Mouse (Mus musculus) CH12.LX (cell line): ENCODE results near the gene Fam172a. TPM values are rescaled to one million over a fixed set of nuclear protein-coding genes. Genes with fewer than 3 reads are reported as not detected.

Experiments used
- DNase-seq: peaks from one replicate; pipeline ENCODE4 v3.0.0-alpha.2; 2013; ENCODE audit errors: extremely low read depth
- H3K27ac ChIP-seq: 2 replicates; pipeline ENCODE4 v1.5.1; 2012; ENCODE audit warnings: low read depth, mild to moderate bottlenecking, control low read depth, moderate library complexity; ENCODE audit not compliant: insufficient read depth
- H3K27me3 ChIP-seq: replicated peaks from 2 replicates; pipeline ENCODE3; 2012; ENCODE audit warnings: inconsistent platforms
- H3K36me3 ChIP-seq, 2 experiments: replicated peaks in 1 of 2; 2 replicates each; pipeline versions ENCODE3 to v1.6.1; 2012; ENCODE audit warnings: inconsistent platforms in 1 of 2, low read length in 1 of 2, mild to moderate bottlenecking in 1 of 2, mixed read lengths in 1 of 2, moderate library complexity in 1 of 2; ENCODE audit not compliant: control insufficient read depth in 1 of 2, insufficient read depth in 1 of 2
- H3K4me1 ChIP-seq, 2 experiments: 2 replicates each; pipeline ENCODE4 v1.6.1; 2012; ENCODE audit warnings: inconsistent platforms in 1 of 2, moderate library complexity in 1 of 2; ENCODE audit not compliant: insufficient read depth in 2 of 2, control insufficient read depth in 1 of 2
- H3K4me2 ChIP-seq: 2 replicates; pipeline ENCODE4 v1.6.1; 2012; ENCODE audit warnings: low read depth, mild to moderate bottlenecking, control low read depth; ENCODE audit not compliant: poor library complexity, insufficient read depth, severe bottlenecking
- H3K4me3 ChIP-seq, 3 experiments: fragments of 150-350 bp in 1 of 3; sonication (generic) in 1 of 3; replicated peaks in 1 of 3; 2 replicates each; pipeline versions ENCODE3 to v1.5.1; 2011 to 2012; ENCODE audit warnings: low read depth in 2 of 3, low read length in 2 of 3, mild to moderate bottlenecking in 2 of 3, moderate library complexity in 2 of 3, control low read depth in 1 of 3, improper control_type of control experiment in 1 of 3, inconsistent platforms in 1 of 3, mixed read lengths in 1 of 3; ENCODE audit not compliant: poor library complexity in 1 of 3
- H3K79me2 ChIP-seq: replicated peaks from 2 replicates; pipeline ENCODE4 v1.6.1; 2012; ENCODE audit warnings: mild to moderate bottlenecking, moderate library complexity; ENCODE audit not compliant: control insufficient read depth, poor library complexity, insufficient read depth, severe bottlenecking; ENCODE audit errors: extremely low read depth
- H3K9ac ChIP-seq: 2 replicates; pipeline ENCODE4 v1.6.1; 2012; ENCODE audit warnings: low read depth, mild to moderate bottlenecking, control low read depth, moderate library complexity; ENCODE audit not compliant: insufficient read depth
- H3K9me3 ChIP-seq: replicated peaks from 2 replicates; pipeline ENCODE3; 2012; ENCODE audit warnings: low read length, inconsistent platforms, mixed read lengths
- BHLHE40 ChIP-seq: IDR thresholded peaks from 2 replicates; pipeline ENCODE4 v1.6.1; 2011; ENCODE audit warnings: mild to moderate bottlenecking, low read depth, low read length, improper control_type of control experiment
- CHD1 ChIP-seq: IDR thresholded peaks from 2 replicates; pipeline ENCODE4 v1.6.1; 2012; ENCODE audit warnings: low read depth, low read length, improper control_type of control experiment, inconsistent platforms
- CHD2 ChIP-seq: IDR thresholded peaks from 2 replicates; pipeline ENCODE4 v1.6.1; 2011; ENCODE audit warnings: low read length, improper control_type of control experiment
- CTCF ChIP-seq, 2 experiments: IDR thresholded peaks in 1 of 2; conservative IDR thresholded peaks in 1 of 2; 2 replicates each; pipeline ENCODE4 v1.5.1; 2011 to 2012; ENCODE audit warnings: low read depth in 2 of 2, low read length in 2 of 2, improper control_type of control experiment in 1 of 2, inconsistent platforms in 1 of 2, mild to moderate bottlenecking in 1 of 2, moderate library complexity in 1 of 2
- E2F4 ChIP-seq: IDR thresholded peaks from 2 replicates; pipeline ENCODE4 v1.6.1; 2011; ENCODE audit warnings: low read depth, low read length, improper control_type of control experiment; ENCODE audit not compliant: insufficient replicate concordance
- ELF1 ChIP-seq: IDR thresholded peaks from 2 replicates; pipeline ENCODE4 v1.6.1; 2014; ENCODE audit warnings: low read depth, mild to moderate bottlenecking, inconsistent platforms, low read length, improper control_type of control experiment
- GABPA ChIP-seq: IDR thresholded peaks from 2 replicates; pipeline ENCODE4 v1.6.1; 2012; ENCODE audit warnings: low read depth, low read length, improper control_type of control experiment, inconsistent platforms; ENCODE audit not compliant: insufficient replicate concordance
- HCFC1 ChIP-seq: IDR thresholded peaks from 2 replicates; pipeline ENCODE4 v1.6.1; 2012; ENCODE audit warnings: low read depth, mild to moderate bottlenecking, inconsistent platforms, low read length, improper control_type of control experiment
- JUND ChIP-seq: conservative IDR thresholded peaks from 2 replicates; pipeline ENCODE4 v1.6.1; 2011; ENCODE audit warnings: low read depth, low read length, improper control_type of control experiment
- KAT2A ChIP-seq: IDR thresholded peaks from 2 replicates; pipeline ENCODE4 v1.6.1; 2012; ENCODE audit warnings: low read length, improper control_type of control experiment, inconsistent platforms; ENCODE audit not compliant: insufficient replicate concordance
- MAX ChIP-seq: IDR thresholded peaks from 2 replicates; pipeline ENCODE4 v1.6.1; 2011; ENCODE audit warnings: low read length, improper control_type of control experiment
- MEF2A ChIP-seq: IDR thresholded peaks from 2 replicates; pipeline ENCODE4 v1.6.1; 2014; ENCODE audit warnings: low read depth, mild to moderate bottlenecking, inconsistent platforms, low read length, improper control_type of control experiment, borderline replicate concordance
- MYC ChIP-seq: IDR thresholded peaks from 2 replicates; pipeline ENCODE4 v1.6.1; 2011; ENCODE audit warnings: low read depth, mild to moderate bottlenecking, improper control_type of control experiment, low read length
- PAX5 ChIP-seq: IDR thresholded peaks from 2 replicates; pipeline ENCODE4 v1.6.1; 2012; ENCODE audit warnings: low read length, inconsistent platforms, mixed read lengths
- RAD21 ChIP-seq: IDR thresholded peaks from 2 replicates; pipeline ENCODE4 v1.6.1; 2011; ENCODE audit warnings: low read depth, mild to moderate bottlenecking, low read length, improper control_type of control experiment, moderate library complexity
- SMC3 ChIP-seq: IDR thresholded peaks from 2 replicates; pipeline ENCODE4 v1.6.1; 2011; ENCODE audit warnings: low read depth, low read length, improper control_type of control experiment
- TCF12 ChIP-seq: IDR thresholded peaks from 2 replicates; pipeline ENCODE4 v1.6.1; 2014; ENCODE audit warnings: low read depth, mild to moderate bottlenecking, inconsistent platforms, low read length, improper control_type of control experiment
- USF1 ChIP-seq: IDR thresholded peaks from 2 replicates; pipeline ENCODE4 v1.6.1; 2014; ENCODE audit warnings: low read depth, mild to moderate bottlenecking, inconsistent platforms, low read length, improper control_type of control experiment
- USF2 ChIP-seq: conservative IDR thresholded peaks from 2 replicates; pipeline ENCODE4 v1.6.1; 2011; ENCODE audit warnings: low read depth, low read length, improper control_type of control experiment
- ZC3H11A ChIP-seq: IDR thresholded peaks from 2 replicates; pipeline ENCODE4 v1.6.1; 2012; ENCODE audit warnings: low read depth, mild to moderate bottlenecking, inconsistent platforms, low read length, improper control_type of control experiment
- ZMIZ1 ChIP-seq: IDR thresholded peaks from 2 replicates; pipeline ENCODE4 v1.6.1; 2012; ENCODE audit warnings: low read depth, mild to moderate bottlenecking, inconsistent platforms, low read length, improper control_type of control experiment
- ZNF384 ChIP-seq: IDR thresholded peaks from 2 replicates; pipeline ENCODE4 v1.6.1; 2012; ENCODE audit warnings: low read depth, low read length, improper control_type of control experiment, inconsistent platforms
- dilution Hi-C: fragments of 300-500 bp; cut with MboI; formaldehyde crosslinking; loops from 2 replicates; pipeline ENCODE4 v1.14.3; 2020; ENCODE audit warnings: low sequenced_read_pairs; ENCODE audit not compliant: extremely low pct_unique_long_range_greater_than_20kb, extremely low pct_ligation_motif_present
- in situ Hi-C: fragments of 300-500 bp; cut with MboI; formaldehyde crosslinking; loops from 3 replicates; pipeline ENCODE4 v1.14.3; 2019; ENCODE audit warnings: low sequenced_read_pairs, low pct_ligation_motif_present, low pct_unique_long_range_greater_than_20kb, mixed read lengths
- polyA plus RNA-seq: library from polyadenylated mRNA; unstranded; fragments of >175 nt; gene quantifications from 2 replicates; pipeline ENCODE4 v1.2.1, GENCODE M21; 2012; ENCODE audit warnings: low read depth; ENCODE audit not compliant: insufficient read length
- total RNA-seq, 2 experiments: library from RNA; depleted of rRNA; stranded (reverse); fragments of 300-350 nt in 1 of 2; fragments of >200 nt in 1 of 2; gene quantifications; 2 replicates each; pipeline ENCODE4 v1.2.3; 2012 to 2014

Fam172a gene
- total and polyA plus RNA-seq, 3 experiments = 12.2 to 24.7 (median 16.9) TPM

GRCm38 (mm10) chr13:78172861-78173260, 471.0 kb downstream of the Fam172a start:
- Histone ChIP-seq H3K9ac (no peak overlapping the region), H3K27ac (no peak overlapping the region), H3K4me3 (no peak overlapping the region), H3K79me2 (no peaks in the 10 kb centered on the region), H3K27me3 (no peaks in the 10 kb centered on the region), H3K4me2 (no peak overlapping the region), H3K4me1 (no peaks in the 10 kb centered on the region), H3K9me3 (no peaks in the 10 kb centered on the region), H3K36me3 (no peaks in the 10 kb centered on the region)
- DNase-seq = no peak
- dilution Hi-C loops (no loop called here), in situ Hi-C loops (no loop called here)
- TF ChIP-seq BHLHE40 = no peak
- TF ChIP-seq E2F4 = no peak
- TF ChIP-seq PAX5 = no peak
- TF ChIP-seq MAX = no peak
- no peak for TF ChIP-seq KAT2A
- no peak for TF ChIP-seq RAD21
- TF ChIP-seq ZC3H11A = no peak
- no peak for TF ChIP-seq USF2
- TF ChIP-seq CTCF (conservative IDR thresholded peaks at IDR 0.05 in 1 of 2, IDR thresholded peaks at IDR 0.05 in 1 of 2; ENCODE audit: low read depth in 2 of 2, low read length in 2 of 2) = no peak
- TF ChIP-seq ZMIZ1 = no peak
- no peak for TF ChIP-seq MEF2A

- H3K9me3 ChIP-seq = no peaks in the 10 kb centered on the region
- dilution Hi-C loops = no loop called here
- H3K4me3 ChIP-seq = no peak overlapping the region
- in situ Hi-C loops = no loop called here
- no peak overlapping the region for H3K27ac ChIP-seq
- H3K79me2 ChIP-seq = no peaks in the 10 kb centered on the region
- no peak overlapping the region for H3K4me2 ChIP-seq
- no peak for TF ChIP-seq CHD1
- no peak for TF ChIP-seq MYC
- no peak for TF ChIP-seq ZC3H11A
- no peak for TF ChIP-seq TCF12
- no peak for TF ChIP-seq USF2
- no peak for TF ChIP-seq BHLHE40
- no peak for TF ChIP-seq KAT2A
- TF ChIP-seq RAD21 = no peak
- no peak for TF ChIP-seq GABPA
- no peak for TF ChIP-seq ZNF384
- no peak for TF ChIP-seq ELF1
- TF ChIP-seq USF1 = no peak
- TF ChIP-seq CHD2 = no peak
- TF ChIP-seq E2F4 = no peak
- no peak for TF ChIP-seq HCFC1
- TF ChIP-seq JUND = no peak
- no peak for TF ChIP-seq SMC3
- no peak for TF ChIP-seq MEF2A
- H3K36me3 ChIP-seq = no peaks in the 10 kb centered on the region
- H3K4me1 ChIP-seq = no peaks in the 10 kb centered on the region
- no peak overlapping the region for H3K9ac ChIP-seq
- no peaks in the 10 kb centered on the region for H3K27me3 ChIP-seq
- no peak for DNase-seq
These were observed 472.4 kb downstream of the Fam172a start for GRCm38 (mm10) chr13:78174191-78174590.
